Mouse (Mus musculus) ES-CJ7 (cell line): Measurements from ENCODE around the gene Serpinb3d.
A peak's percentile ranks its signal among the peaks of the same experiment; 100 is the strongest.
"Not testable (repeated sequence)": the region's sequence is repeated elsewhere in the genome, so short reads cannot be mapped to it uniquely, and the experiment has no call there.

Experiments
- DNase-seq: peaks from one replicate; pipeline ENCODE4 v3.0.0; 2011; ENCODE audit warnings: low read depth, low spot score

Serpinb3d gene

GRCm38 (mm10) chr1:107083406-107083805 lies at the start of gene Serpinb3d:
Serpinb3d (minus strand) TSS chr1:107083506.
- no peak for DNase-seq

GRCm38 (mm10) chr1:107127453-107127852 lies 44.1 kb upstream of the Serpinb3d start:
- DNase-seq, result not testable (repeated sequence)

- peak; percentile 46 for DNase-seq
These were observed 15.1 kb upstream of the Serpinb3d start for GRCm38 (mm10) chr1:107098417-107098816.

- DNase-seq, result no peak
These were observed 31.1 kb downstream of the Serpinb3d start, which contains the start of gene Serpinb3a for GRCm38 (mm10) chr1:107052203-107052602. Serpinb3a (minus strand) TSS chr1:107052303.

- not testable (repeated sequence) for DNase-seq
These were observed 49.1 kb downstream of the Serpinb3d start for GRCm38 (mm10) chr1:107034236-107034635.
